Mouse (Mus musculus) cerebellum, postnatal 4 days (tissue): ENCODE data around the gene Oxnad1.
"Not testable (repeated sequence)": the region's sequence is repeated elsewhere in the genome, so short reads cannot be mapped to it uniquely, and the experiment has no call there.

Experiments
- DNase-seq, 2 experiments: peaks; one replicate each; pipeline ENCODE4 v3.0.0; 2022; ENCODE audit warnings: low spot score in 2 of 2, mixed read lengths in 1 of 2

Oxnad1 gene

DNA sequence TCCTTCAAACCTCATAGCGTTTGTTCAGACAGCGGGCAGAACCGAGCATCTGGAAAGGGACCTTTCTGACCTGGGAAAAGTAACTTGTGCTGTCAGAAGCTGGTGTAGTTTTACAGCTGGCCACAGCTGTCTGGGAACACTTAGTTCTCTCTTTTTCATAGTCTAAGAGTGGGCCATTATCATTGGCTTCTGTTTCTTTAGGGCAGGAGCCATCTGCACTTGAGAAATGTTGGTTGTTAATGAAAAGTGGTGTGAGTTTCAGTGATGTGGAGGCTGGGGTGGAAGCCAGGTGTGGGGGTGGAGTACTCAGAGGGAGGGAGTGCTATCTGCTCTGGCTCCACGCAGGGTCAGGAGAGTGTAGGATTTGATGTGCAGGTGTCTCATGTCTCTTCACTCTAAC is 6.0 kb downstream of the Oxnad1 start:
- DNase-seq, result no peak

DNA sequence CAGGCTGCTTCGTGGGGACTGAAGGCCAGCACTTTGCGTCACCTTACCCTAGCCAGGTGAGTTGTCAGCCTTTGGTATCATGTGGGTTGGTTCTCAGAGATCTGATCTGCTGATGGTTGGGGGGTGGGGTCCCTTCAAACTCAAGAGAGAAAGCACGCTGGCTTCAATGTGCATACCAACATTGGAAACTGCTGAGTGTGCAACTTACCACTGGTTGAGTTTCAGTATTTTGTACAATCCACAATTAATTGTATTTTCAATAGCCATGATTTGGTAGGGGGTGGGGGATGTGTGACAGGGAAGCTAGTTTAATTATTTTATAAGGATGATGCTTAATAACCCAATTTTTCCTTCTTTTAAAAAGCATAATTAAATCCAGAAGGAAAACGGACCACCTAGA is 6.5 kb downstream of the Oxnad1 start:
- DNase-seq, result no peak

DNA sequence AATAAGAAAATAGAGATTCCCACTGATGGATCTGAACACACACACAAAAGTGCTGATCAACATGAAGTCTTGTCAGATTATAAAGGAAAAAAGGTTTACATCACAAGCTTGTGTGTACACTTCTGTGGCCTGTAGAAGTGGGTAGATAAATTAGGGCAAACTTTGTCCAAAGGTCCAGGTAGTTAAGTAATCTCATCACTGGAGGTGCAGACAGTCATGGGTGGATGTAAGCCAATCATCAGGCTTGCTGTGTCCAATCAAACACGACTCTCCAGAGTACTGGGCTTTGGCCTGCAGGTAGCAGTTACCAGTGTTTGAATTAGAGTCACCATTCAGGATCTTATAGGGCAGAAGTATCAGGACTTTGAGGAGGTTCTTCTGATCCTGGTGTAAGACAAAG is 7.8 kb downstream of the Oxnad1 start:
- no peak for DNase-seq

DNA sequence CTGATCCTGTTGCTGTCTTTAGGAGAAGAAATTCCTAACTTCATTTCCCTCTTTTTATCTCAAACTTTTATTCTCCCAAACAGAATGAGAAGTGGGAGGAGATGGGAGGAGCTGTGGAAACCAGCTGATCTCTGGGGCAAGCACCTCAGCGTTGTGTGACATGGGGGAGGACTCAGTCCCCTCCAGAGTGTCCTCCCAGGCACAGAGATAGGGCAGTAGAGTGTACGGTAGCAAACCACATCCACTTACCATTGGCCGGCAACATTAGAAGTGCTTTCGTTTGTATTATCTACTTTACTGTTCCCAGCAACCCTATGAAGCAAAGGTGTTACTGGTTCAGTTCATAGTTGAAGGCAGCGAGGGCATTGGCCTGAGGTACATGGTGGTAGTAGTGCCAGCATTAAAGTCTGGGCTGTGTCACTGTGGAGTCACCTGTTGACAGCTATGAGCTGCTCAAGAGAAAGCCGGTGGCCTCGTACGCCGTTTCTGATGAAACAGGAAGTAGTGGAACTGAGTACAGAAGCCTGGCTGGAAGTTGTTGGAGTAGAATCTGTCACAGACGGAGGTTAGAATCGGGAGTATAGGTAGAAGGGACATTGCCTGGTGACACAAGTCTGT is 8.4 kb downstream of the Oxnad1 start:
- peak in 1 of 2 experiments; percentile 15 for DNase-seq

DNA sequence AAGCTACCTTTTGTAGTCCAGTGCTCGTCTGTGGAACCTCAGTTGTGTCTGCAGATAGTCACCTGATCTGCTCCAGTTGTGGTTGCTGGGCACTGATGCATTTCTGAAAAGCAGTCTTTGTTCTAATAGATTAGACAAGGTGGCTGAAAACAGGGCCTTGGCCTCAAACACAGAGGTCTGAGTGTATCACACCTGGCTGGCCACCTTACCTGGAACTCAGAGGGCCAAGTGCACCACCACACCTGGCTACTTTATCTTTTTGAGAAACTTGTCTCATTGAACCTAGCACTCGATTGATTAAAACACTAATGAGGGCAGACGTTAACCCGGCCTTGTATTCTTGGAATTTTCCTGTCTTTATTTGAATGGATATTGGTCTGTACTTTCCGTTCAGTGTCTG is 10.5 kb downstream of the Oxnad1 start:
- DNase-seq, result peak in 1 of 2 experiments; percentile 3

DNA sequence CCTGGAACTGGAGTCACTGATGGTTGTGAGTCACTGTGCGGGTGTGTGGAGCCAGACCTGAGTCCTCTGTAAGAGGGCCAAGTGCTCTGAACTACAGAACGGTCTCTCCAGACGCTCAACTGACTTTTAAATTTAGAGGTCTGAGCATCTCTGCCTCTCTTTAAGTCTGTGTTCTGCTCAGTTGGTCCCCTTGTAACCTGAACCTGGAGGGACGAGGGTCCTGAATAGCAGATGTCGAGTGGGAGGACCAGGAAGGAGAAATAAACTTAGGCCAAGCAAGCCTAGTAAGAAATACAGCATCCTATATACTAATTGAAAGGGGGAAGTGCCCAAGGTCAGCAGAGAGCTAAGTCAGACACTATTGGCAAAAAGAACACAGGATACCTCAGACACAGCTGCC is 11.6 kb downstream of the Oxnad1 start:
- peak in 1 of 2 experiments; percentile 18 for DNase-seq

DNA sequence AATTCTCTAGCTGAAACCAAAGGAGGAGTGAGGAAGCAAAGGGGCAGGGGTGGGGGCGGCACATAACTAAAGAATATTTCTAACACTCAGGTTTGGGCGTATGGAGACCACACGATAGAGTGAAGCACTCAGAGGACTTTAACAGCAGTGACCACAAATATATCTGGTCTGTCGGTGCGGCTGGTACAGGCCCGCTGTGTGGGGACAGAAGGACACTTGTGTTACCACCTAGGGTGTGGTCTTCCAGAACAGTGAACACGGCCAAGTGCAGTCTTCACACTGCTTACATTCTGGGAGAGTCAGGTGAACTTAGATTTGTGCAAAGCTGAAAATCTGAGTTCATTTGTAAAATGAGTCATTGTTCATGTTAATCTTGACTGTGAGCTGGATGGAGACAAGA is 12.5 kb downstream of the Oxnad1 start:
- DNase-seq, result peak in 1 of 2 experiments; percentile 3

DNA sequence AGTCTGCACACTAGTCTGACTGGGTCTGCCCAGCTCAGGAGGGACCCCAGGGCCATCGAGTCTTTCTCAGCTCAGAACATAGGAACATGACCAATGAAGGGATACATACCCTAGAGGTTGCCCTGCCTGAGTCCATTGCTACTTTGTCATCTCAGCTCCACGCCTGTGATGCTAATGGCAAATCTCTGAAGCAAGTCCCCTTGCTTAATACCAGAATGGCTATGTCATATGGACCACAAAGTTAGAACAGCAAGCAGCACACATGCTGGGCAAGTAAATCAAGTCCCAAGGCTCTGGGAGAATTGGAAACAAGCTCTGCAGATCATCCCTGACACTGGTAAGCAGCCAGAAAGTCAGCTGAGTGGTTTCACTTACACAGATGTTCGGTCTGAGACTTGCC is 13.8 kb downstream of the Oxnad1 start:
- no peak for DNase-seq

DNA sequence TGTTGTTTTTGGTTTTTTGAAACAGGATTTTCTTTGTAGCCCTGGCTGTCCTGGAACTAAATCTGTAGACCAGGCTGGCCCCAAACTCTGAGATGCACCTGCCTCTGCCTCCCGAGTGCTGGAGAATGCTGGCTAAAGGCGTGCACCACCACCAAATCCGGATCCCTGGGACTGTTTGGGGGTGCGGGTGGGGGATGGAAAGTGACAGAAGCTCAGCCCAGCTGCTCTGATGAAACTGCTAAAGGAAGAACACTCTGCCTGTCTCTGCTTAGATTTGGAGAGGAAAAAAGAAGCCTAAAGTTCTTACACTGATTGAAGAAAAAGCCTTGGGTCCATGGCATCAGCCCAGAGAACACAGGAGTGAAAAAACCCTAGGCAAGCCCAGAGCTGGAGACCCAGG is 18.4 kb downstream of the Oxnad1 start:
- peak in 1 of 2 experiments; percentile 6 for DNase-seq

DNA sequence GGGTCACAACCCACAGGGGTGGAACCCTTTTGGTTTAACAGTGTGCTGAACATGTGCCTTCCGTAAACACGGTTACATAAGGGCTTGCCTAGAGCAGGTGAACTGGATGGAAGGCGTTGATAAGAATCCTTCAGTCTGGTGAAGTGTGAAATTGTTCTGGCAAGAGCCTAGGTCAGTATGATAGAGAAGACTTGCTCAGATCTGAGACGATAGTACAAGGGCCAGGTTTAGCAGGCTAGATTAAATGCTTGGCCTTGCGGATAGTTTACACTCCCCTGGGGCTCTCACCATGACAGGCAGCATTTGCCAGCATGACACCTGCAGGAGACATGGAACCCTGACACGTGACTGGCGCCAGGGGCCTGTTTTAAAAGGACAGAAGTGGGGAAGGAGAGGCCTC is 20.5 kb downstream of the Oxnad1 start:
- peak in 1 of 2 experiments; percentile 8 for DNase-seq

DNA sequence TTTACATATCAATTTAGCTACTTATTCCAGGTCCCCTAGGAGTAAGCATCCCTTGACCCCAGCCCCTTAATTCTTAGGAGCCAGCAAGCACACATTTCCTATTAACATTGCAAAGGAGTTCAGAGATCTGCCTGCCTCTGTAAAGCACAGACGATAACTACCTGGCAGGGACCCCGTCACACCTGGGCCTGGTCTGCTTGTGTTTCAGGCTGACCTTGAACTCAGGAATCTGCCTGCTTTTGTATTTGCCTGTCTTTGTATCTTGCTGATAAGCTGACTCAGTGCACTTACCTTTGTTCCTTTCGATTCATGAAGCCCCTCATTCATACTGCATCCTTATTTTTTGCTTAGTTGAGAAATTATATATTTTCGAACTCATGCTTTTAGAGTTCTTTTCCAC is 21.7 kb downstream of the Oxnad1 start:
- no peak for DNase-seq

DNA sequence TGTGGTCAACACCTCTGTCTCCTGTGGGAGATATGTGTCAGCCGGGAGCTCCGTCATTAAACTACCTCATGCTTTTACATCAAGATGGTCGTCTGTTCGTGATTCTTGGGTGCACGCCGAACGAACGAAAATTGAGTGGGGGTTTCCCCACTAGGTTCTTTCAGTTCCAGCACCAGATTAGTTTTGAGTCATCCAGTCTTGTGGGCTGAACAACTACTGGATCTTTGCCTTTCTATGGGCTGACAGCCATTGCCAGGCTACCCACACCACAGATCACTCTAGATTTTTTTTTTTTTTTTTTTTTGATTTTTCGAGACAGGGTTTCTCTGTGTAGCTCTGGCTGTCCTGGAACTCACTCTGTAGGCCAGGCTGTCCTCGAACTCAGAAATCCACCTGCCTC is 26.9 kb downstream of the Oxnad1 start:
- not testable (repeated sequence) for DNase-seq

DNA sequence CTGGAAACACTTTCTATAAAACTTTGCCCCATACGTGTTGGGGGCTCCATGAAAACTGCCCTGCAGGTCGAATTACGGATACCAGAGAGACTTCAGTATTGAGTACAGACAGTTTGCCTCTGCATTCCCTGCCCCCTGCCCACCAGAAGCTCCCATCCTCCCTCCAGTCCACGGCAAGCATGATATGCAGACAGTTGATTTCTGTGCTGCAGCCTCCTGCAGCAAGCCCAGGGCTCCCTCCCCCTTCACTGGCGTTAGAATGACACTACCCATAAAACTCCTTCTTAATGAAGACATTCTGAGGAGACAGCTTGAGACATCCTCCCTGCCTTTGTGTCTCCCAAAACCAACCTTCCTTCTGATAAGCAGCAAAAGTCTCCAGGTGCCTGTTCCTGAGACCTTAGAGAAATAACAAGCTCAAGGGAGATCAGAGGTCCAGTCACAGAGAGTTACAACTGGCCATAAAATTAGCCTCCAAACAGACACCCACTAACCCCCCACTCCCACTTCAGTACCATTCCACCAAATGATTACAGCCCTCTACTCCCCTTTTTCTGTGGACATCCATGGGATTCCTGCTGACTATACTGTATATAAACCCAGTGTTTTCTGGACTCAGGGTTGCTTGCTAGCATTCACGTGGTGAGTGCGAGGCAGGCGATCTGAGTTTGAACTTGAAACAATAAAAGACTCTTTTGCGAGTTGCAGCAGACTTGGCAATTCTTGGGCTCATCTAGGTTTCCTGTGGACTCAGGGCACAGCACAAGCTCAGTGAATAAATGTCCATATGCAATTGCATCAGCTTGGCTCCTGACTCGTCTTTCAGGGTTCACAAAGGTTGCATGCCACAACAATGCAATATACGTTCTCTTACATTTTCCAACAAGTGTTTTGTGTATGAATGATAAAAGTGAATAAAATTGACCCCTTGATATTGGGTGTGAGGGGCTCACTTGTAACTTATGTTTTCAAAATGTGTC is 36.1 kb downstream of the Oxnad1 start:
- peak in 1 of 2 experiments; percentile 13 for DNase-seq

DNA sequence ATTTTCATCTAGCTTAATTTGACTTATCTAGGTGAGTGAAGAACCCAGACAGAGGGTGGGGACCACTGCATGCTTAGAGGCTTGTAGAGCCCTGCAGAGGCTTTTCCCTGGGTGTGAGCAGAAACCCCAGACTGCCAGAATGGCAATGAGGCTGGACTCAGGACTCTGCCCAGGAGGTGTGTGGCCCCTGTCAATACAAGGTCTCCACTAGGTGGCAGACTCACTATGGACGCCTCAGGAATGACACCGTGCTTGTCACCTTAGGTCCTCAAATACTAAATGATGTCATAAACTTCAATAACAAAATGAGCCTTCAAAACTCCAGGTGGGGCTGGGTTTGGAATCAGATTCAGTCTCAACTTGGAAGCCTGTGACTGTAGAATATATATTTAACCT is 36.7 kb downstream of the Oxnad1 start:
- peak in 1 of 2 experiments; percentile 17 for DNase-seq

DNA sequence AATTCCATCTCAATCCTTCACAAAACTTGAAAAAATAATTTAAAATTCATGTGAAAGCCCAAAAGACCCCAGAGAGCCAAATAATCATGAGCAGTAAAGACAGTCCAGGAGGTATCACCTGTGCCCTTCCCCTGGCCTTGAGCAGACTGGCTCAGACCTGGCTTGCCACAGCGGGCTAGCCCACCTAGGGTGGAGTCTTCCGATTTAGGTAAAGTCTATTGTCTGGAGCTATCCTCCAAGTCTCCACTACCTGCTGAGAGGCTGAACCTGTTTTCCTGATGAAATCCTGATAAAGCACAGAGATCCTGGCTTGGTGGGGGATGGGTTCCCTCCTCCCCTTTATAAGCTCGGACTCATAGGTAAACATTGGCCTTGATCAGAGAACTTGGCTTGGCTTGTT is 39.1 kb downstream of the Oxnad1 start:
- DNase-seq, result no peak

DNA sequence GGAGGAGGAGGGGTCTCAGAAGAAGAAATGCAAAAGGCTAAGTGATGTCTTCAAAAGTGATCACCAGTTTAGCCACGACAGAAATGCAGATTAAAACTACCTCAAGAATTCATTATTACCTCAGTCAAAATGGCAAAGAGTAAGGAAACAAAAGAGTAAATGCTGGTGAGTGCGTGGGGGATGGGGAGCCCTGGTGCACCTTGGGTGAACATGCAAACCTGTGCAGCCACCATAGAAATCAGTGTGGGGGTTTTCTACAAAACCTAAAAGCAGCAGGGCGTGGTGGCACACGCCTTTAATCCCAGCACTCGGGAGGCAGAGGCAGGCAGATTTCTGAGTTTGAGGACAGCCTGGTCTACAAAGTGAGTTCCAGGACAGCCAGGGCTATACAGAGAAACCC is 40.1 kb downstream of the Oxnad1 start:
- peak in 1 of 2 experiments; percentile 5 for DNase-seq

DNA sequence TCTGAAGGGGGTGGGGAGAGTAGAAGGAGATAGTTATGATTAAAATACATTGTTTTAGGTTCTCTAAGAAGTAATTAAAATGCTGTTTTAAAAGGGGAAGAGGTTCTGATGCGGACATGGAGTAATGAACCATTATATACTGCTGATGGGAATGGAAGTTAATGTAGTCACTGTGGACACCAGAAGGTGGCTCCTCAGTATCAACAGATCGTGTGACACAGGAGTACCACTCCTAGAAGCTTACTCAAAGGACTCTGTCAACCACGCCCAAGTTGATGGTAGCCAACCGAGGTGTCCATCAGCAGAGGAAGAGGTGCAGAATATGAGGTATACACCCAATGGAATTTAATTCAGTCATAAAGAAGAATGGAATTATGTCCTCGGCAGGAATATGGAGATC is 43.2 kb downstream of the Oxnad1 start:
- DNase-seq, result no peak

DNA sequence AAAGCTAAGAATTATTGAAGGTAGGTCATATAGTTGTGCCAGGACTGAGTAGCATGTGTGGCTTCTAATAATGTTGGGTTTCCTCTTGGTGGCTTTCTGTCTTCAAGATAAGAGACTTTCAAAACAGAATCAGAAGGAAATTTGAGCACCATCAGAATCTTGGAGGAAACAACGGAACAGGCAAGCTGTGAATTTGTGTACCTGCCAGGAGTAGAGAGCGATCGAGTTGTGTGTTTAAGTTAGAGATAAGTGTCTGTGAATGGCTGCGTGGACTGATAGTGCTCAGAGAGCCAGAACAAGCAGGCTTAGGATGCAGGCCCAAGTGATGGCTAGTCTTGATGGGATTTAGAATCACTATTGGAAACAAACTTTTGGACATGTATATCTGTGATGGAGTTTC is 46.7 kb downstream of the Oxnad1 start:
- DNase-seq, result no peak

DNA sequence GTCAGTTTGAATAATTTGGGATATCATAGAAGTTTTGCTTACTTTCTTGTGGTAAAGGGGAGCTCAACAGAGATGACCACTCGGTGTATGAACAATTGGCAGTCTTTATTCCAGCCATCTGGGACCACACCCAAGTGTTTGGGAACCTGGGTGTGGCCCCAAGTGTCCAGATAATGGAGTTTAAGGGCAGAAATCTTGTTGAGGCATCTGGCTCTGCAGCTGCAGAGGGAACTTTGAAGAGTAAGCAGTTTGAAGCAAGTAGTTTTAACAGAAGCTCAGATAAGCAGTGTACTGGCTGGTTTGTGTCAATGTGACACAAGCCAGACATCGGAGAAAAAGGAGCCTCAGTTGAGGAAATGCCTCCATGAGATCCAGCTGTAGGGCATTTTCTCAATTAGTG is 49.1 kb downstream of the Oxnad1 start:
- DNase-seq, result no peak

DNA sequence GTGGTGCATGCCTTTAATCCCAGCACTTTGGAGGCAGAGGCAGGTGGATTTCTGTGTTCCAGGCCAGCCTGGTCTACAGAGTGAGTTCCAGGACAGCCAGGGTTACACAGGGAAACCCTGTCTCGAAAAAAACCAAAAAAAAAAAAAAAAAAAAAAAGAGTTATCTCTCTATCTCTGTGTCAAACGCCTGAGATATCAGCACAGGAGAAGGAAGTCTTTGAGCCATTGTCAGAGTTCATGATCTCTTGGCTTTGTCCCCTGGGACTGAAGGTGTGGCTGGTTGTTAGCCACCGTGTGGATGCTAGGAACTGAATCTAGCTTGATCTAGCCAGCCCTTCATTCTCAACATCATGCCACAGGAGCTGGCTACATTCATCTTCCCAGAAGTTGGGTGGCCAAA is 51.3 kb downstream of the Oxnad1 start:
- not testable (repeated sequence) for DNase-seq

DNA sequence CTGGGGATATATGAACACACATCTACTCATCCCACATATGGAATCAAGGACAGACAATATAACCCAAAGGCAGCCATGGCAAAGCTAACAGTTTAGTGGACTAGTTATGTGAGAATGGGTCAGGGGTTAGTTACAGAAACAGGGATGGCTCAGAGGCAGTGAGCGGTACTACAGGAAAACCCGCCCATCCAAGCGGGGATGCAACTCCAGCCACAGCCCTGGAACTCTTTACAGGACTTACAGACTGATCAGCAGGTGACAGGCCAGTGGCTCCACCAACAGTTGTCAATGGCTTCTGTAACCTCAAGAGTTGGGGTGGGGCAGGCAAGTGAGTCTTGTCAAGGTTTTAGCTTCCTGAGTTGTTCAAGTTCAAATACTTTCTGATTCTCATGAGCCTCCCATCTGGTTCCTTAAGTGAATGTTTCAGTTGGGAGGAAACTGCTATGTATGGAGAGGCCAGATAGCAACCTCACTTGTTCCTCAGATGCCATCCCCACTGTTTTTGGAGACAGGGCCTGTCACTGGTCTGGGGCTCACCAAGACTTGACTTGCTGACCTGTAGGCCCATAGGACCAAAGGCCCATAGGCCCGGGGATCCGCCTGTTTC is 55.3 kb downstream of the Oxnad1 start:
- DNase-seq, result no peak

DNA sequence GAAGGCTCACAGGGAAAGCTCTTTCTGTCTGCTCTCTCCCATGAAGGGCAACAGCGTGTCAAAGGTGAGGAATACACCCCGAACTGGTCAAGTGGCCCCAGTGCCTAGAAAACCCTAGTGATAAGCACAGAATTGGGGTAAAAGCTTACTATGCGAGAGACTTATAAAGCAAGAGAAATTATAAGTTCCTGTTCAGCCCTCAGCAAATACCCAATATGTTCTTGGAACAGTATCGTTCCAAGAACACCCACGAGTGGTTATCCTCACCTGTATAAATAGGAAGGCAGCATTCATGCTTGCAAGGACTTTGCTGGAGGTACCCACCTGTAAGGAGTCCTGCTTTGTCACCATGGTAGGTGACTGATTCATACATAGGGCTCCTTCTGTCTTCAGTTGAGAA is 56.5 kb downstream of the Oxnad1 start, which contains the start of gene Msmb:
Gene Msmb, plus strand, starts transcription at position 301 of the 400 bp plus-strand sequence.
- DNase-seq, result no peak

DNA sequence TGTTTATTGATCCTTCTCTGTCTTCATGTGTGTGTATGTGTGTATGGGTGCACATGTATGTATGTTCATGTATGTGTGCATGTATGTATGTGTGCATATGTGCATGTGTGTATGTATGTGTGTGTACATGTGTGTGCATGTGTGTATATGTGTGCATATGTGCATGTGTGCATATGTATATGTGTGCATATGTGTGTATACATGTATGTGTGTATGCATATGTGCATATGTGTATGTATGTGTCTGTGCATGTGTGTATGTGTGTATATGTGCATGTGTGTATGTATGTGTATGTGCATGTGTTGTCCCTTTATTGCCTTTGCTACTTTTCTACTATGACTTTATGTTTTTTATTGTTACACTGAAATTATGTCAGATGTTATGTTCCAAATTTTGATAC is 59.6 kb downstream of the Oxnad1 start:
- no peak for DNase-seq
